Mouse (Mus musculus): ENCODE data around the gene Caskin2. TPM values are rescaled to one million over a fixed set of nuclear protein-coding genes. Genes with fewer than 3 reads are reported as not detected.

Gene Caskin2
- polyA plus RNA-seq (2012; rRNA removed; ENCODE audit: low replicate concordance): 39.5 and 48.4 TPM in 2 replicates

DNA sequence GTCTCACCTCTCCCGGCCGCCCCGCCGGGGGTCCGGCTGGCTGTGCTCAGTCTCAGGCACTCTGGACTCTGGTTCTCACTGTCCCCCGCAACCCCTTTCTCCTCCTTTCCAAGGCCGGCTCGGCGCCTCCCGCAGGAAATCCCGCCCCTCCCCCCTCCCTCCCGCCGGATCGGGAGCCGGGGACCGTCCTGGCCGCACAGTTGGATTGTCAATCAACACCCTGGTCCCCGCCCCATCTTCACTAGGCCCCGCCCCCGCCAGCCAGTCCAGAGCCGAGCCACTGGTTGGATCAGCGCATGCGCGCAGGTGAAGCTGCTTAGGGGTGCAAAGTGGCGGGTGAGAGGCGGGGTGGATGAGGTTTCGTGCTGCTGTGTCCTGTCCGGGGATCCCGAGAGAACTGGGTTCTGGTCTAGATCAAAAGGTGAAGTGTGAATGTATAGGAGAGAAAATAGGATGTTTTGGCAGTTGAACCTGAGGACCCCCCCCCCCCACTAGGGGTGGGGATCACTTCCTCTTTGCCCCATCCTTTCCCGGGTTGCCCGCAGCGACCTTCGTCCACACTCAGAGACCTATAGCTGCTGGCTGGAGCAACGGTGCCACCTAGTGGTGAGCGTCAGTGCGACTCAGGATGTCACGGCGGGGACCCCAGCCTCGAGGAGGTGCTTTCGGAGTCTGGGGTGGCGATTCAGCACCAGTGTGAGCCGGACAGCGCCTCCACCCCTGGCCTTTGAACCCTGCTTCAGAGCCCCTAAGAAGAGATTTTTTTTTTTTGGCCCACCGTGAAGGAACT, at the start of gene Caskin2:
TSS of gene Caskin2 (minus strand) at position 133 of the 790 bp plus-strand sequence.

DNA sequence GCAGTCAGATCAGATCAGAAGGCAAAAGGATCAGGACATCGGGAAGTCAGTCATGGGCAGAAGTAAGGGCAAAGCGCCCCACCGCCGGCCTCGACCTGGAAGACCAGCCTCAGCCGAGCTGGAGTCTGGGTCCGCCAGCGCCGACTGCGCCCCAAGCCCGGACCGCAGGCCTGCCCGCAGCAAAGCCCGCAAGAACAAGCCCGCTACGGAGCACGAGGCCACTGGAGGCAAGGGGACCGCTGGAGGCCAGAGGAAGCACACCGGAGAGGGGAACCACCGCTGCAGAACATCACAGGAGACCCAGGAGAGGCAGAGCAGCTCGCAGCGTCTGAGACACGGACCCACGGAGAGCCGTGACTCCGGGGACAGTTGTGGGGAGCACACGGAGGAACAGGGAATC, 44.9 kb upstream of the Caskin2 start, which contains the start of gene Myo15b:
TSS of gene Myo15b (plus strand) at position 53 of the 400 bp plus-strand sequence.

DNA sequence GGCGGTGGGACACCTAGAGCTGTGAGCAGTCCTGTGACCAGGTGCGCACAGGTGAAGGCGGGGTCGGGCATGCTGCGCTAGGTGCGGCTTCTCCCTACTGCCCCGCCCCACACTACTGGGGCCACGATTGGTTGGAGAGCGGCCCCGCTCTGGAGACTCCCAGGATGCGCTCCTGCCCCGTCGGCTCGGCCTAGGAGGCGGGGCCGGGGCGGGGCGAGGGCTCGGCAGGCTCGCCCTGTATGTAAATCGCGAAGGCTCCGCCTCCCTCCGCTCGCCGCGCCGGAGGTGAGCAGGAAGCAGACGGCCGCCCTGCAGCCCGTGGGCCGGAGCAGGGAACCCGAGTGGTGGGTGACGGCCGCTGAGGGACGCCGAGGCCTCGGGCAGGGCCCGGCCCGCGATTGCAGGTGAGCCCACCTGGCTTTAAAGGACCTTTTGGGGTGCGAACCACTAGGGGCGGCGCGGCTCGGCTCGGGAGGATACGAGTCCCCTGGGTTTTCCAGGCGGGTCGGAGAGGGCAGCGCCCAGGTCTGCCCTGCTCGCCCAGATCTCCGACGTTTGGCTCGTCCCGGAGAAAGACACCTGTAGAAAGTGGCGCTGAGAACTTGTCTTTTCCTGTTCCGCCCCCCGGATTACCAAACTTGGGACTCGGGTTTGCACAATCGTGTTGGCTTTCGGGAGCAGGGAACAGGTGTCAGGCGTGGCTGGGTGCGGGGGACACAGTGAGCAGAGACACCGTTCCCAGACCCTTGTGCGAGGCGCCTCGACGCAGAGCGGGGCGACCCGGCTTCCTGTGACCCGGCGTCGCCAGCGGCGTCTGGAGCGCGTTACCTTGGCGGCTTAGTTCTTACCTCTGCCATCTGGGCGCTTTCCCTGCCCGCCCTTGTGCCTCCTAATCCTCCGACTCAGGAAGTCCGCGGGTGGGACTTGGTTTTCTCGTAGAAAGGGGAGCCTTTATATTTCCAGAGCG, 10.6 kb upstream of the Caskin2 start, which contains the start of gene Llgl2:
TSS of gene Llgl2 (plus strand) at position 276 of the 967 bp plus-strand sequence.

DNA sequence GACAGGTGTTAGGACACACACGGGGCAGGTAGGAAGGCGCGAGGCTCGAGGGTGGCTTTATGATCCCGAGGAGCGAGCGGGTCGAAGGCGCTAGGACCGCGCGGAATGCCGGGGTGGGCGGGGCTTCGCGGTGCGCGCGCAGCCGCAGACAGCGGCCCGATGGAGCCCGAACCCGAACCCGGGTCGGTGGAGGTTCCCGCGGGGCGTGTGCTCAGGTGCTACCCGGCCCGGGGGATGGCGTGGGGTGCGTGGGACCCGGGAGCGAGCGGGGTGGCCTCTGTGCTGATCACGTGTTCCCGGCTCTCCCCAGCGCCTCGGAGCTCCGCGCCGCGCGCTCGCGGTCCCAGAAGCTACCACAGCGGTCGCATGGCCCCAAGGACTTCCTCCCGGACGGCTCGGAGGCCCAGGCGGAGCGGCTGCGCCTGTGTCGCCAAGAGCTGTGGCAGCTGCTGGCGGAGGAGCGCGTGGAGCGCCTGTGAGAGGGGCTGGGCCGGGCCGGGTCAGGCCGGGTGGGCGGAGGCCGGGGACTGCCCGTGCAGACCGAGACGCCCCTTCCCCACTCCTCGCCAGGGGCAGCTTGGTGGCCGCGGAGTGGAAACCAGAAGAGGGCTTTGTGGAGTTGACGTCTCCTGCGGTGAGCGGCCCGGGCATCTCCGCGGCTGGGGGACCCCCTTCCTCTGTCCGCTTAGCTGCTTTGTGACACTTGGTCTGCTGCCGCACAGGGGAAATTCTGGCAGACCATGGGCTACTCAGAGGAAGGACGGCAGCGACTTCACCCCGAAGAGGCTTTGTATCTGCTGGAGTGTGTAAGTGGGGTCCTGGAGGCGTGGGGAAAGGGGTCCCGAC, 1.4 kb upstream of the Caskin2 start, which contains the start of gene Tsen54:
TSS of gene Tsen54 (plus strand) at position 120 of the 846 bp plus-strand sequence.

DNA sequence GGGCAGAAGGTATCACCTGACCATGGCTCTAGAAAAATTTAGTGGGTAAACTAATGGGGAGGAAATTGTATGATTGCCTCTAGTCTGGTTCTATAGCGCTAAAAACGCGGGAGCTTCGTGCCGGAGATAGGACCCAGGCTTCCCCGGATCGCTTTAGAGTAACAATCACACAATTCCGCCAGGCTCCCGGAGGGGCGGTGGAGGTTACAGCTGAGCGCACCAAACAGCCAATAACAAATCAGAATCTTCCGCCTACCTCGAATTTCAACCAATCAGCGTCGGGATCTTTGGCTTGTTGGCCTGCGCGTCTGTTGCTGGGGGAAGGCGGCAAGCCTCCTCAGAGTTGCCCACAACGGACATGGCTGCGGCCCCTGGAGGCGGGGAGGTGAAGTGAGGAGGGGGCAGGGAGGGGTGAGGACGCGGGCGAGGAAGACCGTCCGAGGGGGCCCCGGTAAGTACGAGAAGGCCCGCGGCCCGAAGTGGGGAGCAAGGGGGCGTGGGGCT, 48.3 kb downstream of the Caskin2 start, which contains the start of gene Tmem94:
TSS of gene Tmem94 (plus strand) at position 331 of the 504 bp plus-strand sequence.

Other genes with a start within 250 kb of the Caskin2 start
- 38.8 and 75.0 TPM in 2 replicates for gene Nup85, start 249.2 kb downstream of the Caskin2 start, polyA plus RNA-seq (2012; rRNA removed; ENCODE audit: low replicate concordance)
- gene Mrps7, start 209.7 kb downstream of the Caskin2 start, polyA plus RNA-seq (2012; rRNA removed; ENCODE audit: low replicate concordance): 39.6 and 50.1 TPM in 2 replicates
- gene Gga3, start 209.6 kb downstream of the Caskin2 start, polyA plus RNA-seq (2012; rRNA removed; ENCODE audit: low replicate concordance): 20.5 and 33.9 TPM in 2 replicates
- 113 and 166 TPM in 2 replicates for gene Mif4gd, start 200.7 kb downstream of the Caskin2 start, polyA plus RNA-seq (2012; rRNA removed; ENCODE audit: low replicate concordance)
- 129 and 302 TPM in 2 replicates for gene Slc25a19, start 185.3 kb downstream of the Caskin2 start, polyA plus RNA-seq (2012; rRNA removed; ENCODE audit: low replicate concordance)
- gene Grb2, start 105.0 kb downstream of the Caskin2 start, polyA plus RNA-seq (2012; rRNA removed; ENCODE audit: low replicate concordance): 40.9 and 45.7 TPM in 2 replicates
- 52.5 and 77.3 TPM in 2 replicates for gene Tmem94, start 48.2 kb downstream of the Caskin2 start, polyA plus RNA-seq (2012; rRNA removed; ENCODE audit: low replicate concordance)
- gene Tsen54, start 1.1 kb upstream of the Caskin2 start, polyA plus RNA-seq (2012; rRNA removed; ENCODE audit: low replicate concordance): 21.7 and 39.4 TPM in 2 replicates
- 16.3 and 41.0 TPM in 2 replicates for gene Llgl2, start 10.4 kb upstream of the Caskin2 start, polyA plus RNA-seq (2012; rRNA removed; ENCODE audit: low replicate concordance)
- 0.13 and 0.39 TPM in 2 replicates for gene Myo15b, start 44.8 kb upstream of the Caskin2 start, polyA plus RNA-seq (2012; rRNA removed; ENCODE audit: low replicate concordance)
- 2.2 and 5.1 TPM in 2 replicates for gene Smim5, start 86.3 kb upstream of the Caskin2 start, polyA plus RNA-seq (2012; rRNA removed; ENCODE audit: low replicate concordance)
- 0.16 and 0.94 TPM in 2 replicates for gene Smim6, start 98.4 kb upstream of the Caskin2 start, polyA plus RNA-seq (2012; rRNA removed; ENCODE audit: low replicate concordance)
- gene Sap30bp, start 119.6 kb upstream of the Caskin2 start, polyA plus RNA-seq (2012; rRNA removed; ENCODE audit: low replicate concordance): 20.3 and 29.8 TPM in 2 replicates
- gene Recql5, start 119.8 kb upstream of the Caskin2 start, polyA plus RNA-seq (2012; rRNA removed; ENCODE audit: low replicate concordance): 19.0 and 25.1 TPM in 2 replicates
- 5.8 and 15.3 TPM in 2 replicates for gene Itgb4, start 161.1 kb upstream of the Caskin2 start, polyA plus RNA-seq (2012; rRNA removed; ENCODE audit: low replicate concordance)
- 26.1 and 53.1 TPM in 2 replicates for gene Galk1, start 199.1 kb upstream of the Caskin2 start, polyA plus RNA-seq (2012; rRNA removed; ENCODE audit: low replicate concordance)
- 78.9 and 242 TPM in 2 replicates for gene H3f3b, start 214.3 kb upstream of the Caskin2 start, polyA plus RNA-seq (2012; rRNA removed; ENCODE audit: low replicate concordance)
- gene Unk, start 216.7 kb upstream of the Caskin2 start, polyA plus RNA-seq (2012; rRNA removed; ENCODE audit: low replicate concordance): 23.6 and 56.2 TPM in 2 replicates